In the genomic region with DNA sequence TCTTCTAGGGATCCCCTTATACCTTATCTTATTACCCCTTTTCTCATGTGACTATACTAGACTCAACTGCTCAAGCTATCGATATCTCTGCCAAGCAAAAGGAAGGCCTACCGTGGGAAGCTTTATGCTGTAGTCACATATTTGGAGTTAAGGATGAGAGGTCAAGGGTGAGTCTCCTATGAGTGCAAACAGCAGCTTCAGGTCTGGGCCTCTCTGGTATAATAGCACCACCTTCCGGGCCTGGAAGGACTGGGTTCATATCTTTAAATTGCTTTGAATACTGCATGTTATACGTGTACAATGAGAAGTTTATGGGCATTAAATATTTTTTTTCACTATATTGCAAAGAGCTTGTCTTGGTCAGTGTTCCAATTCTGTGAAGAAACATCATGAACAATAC, we compare ENCODE assay signal across 27 mouse cellular contexts.
A peak's percentile ranks its signal among the peaks of the same experiment; 100 is the strongest.
DNase-seq lines count a peak whose midpoint lies in the region; ATAC-seq and TF ChIP-seq lines count a peak whose summit lies in the region.
"Had no signal": no experiment of that assay in that cellular context is flagged by ENCODE, and none has a peak within 500 bp of the region (broad histone marks: within the 10 kb centered on the region; RNA-seq: fewer than 3 reads in every experiment).

No protein-coding gene starts in this region.

- ATAC-seq in intestine, embryonic 14.5 days (replicated peaks; ENCODE audit: low FRiP score, low TSS enrichment, low read depth): no peak
- no peak for ATAC-seq in intestine, embryonic 15.5 days
- ATAC-seq in limb, embryonic 11.5 days (ENCODE audit: insufficient number of reproducible peaks, low FRiP score, low TSS enrichment, low read depth): no peak
- no peak for ATAC-seq in midbrain, postnatal 0 days (ENCODE audit: low FRiP score)
- ATAC-seq in stomach, postnatal 0 days (ENCODE audit: low FRiP score, low TSS enrichment): no peak
- ATAC-seq: forebrain, embryonic 14.5 days; forebrain, postnatal 0 days; hindbrain, embryonic 16.5 days; Patski had no signal

- no peak for TF ChIP-seq EP300 in stomach, postnatal 0 days (optimal IDR thresholded peaks at IDR 0.05)

- peak; percentile 48 for DNase-seq in intestine, embryonic 14.5 days (ENCODE audit: low spot score)
- DNase-seq in limb, embryonic 11.5 days (ENCODE audit: low spot score): peak; percentile 16
- no peak for DNase-seq in limb, embryonic 10.5 days (ENCODE audit: low spot score)
- DNase-seq in midbrain, postnatal 0 days (ENCODE audit: low spot score): no peak
- no peak for DNase-seq in midbrain, embryonic 10.5 days (ENCODE audit: low spot score)
- DNase-seq in stomach, postnatal 0 days (ENCODE audit: low spot score): no peak
- no peak for DNase-seq in kidney, postnatal 25 days
- DNase-seq: adrenal gland, postnatal 10 days; cerebellum, adult 11 months; cerebellum, adult 2 months; cerebellum, adult 9-11 months; cerebellum, postnatal 25 days; forebrain, postnatal 0 days; gastrocnemius, adult 2 months; gastrocnemius, postnatal 14 days; heart, adult 18-20 months had no signal

- H3K27me3 ChIP-seq in intestine, embryonic 14.5 days (replicated peaks; ENCODE audit: control insufficient read depth, insufficient read depth, low read length): no peaks in the 10 kb centered on the region
- H3K27me3 ChIP-seq in intestine, embryonic 15.5 days (replicated peaks): no peaks in the 10 kb centered on the region
- no peaks in the 10 kb centered on the region for H3K27me3 ChIP-seq in limb, embryonic 11.5 days (ENCODE audit: control insufficient read depth, insufficient read depth, low read length)
- H3K27me3 ChIP-seq in limb, embryonic 10.5 days (ENCODE audit: low read depth, poor library complexity, severe bottlenecking): no peaks in the 10 kb centered on the region
- H3K27me3 ChIP-seq in midbrain, postnatal 0 days (ENCODE audit: insufficient read depth, low read length): no peaks in the 10 kb centered on the region
- no peaks in the 10 kb centered on the region for H3K27me3 ChIP-seq in midbrain, embryonic 10.5 days (ENCODE audit: low read depth, poor library complexity, severe bottlenecking)
- no peaks in the 10 kb centered on the region for H3K27me3 ChIP-seq in stomach, postnatal 0 days (ENCODE audit: control insufficient read depth, insufficient read depth, low read length)
- H3K27me3 ChIP-seq: embryonic facial prominence, embryonic 12.5 days; embryonic facial prominence, embryonic 15.5 days; heart, embryonic 13.5 days; hindbrain, embryonic 13.5 days had no signal

- H3K9me3 ChIP-seq in intestine, embryonic 14.5 days (ENCODE audit: control insufficient read depth, low read length): no peaks in the 10 kb centered on the region
- H3K9me3 ChIP-seq in intestine, embryonic 15.5 days: no peaks in the 10 kb centered on the region
- H3K9me3 ChIP-seq in limb, embryonic 11.5 days (ENCODE audit: control insufficient read depth, low read length): no peaks in the 10 kb centered on the region
- no peaks in the 10 kb centered on the region for H3K9me3 ChIP-seq in limb, embryonic 10.5 days (replicated peaks)
- H3K9me3 ChIP-seq in midbrain, postnatal 0 days (ENCODE audit: low read length): no peaks in the 10 kb centered on the region
- no peaks in the 10 kb centered on the region for H3K9me3 ChIP-seq in midbrain, embryonic 10.5 days (replicated peaks)
- no peaks in the 10 kb centered on the region for H3K9me3 ChIP-seq in stomach, postnatal 0 days (ENCODE audit: control insufficient read depth, low read length)
- H3K9me3 ChIP-seq: embryonic facial prominence, embryonic 12.5 days; embryonic facial prominence, embryonic 15.5 days; G1E; heart, embryonic 10.5 days; heart, embryonic 13.5 days; hindbrain, embryonic 10.5 days; hindbrain, embryonic 13.5 days had no signal

- no peak overlapping the region for H3K4me2 ChIP-seq in intestine, embryonic 14.5 days (ENCODE audit: low read length)
- H3K4me2 ChIP-seq in intestine, embryonic 15.5 days (replicated peaks): no peak overlapping the region
- no peak overlapping the region for H3K4me2 ChIP-seq in limb, embryonic 11.5 days (ENCODE audit: low read depth, severe bottlenecking)
- no peak overlapping the region for H3K4me2 ChIP-seq in midbrain, postnatal 0 days (ENCODE audit: low read depth, low read length, poor library complexity, severe bottlenecking)
- H3K4me2 ChIP-seq in stomach, postnatal 0 days (replicated peaks; ENCODE audit: low read depth): no peak overlapping the region
- H3K4me2 ChIP-seq: embryonic facial prominence, embryonic 12.5 days; embryonic facial prominence, embryonic 15.5 days; heart, embryonic 13.5 days; hindbrain, embryonic 13.5 days had no signal

- H3K9ac ChIP-seq in intestine, embryonic 14.5 days (ENCODE audit: low read length): no peak overlapping the region
- no peak overlapping the region for H3K9ac ChIP-seq in intestine, embryonic 15.5 days
- no peak overlapping the region for H3K9ac ChIP-seq in limb, embryonic 11.5 days (ENCODE audit: low read length)
- H3K9ac ChIP-seq in midbrain, postnatal 0 days (replicated peaks; ENCODE audit: low read length, poor library complexity, severe bottlenecking): no peak overlapping the region
- H3K9ac ChIP-seq in stomach, postnatal 0 days (ENCODE audit: low read length): no peak overlapping the region
- H3K9ac ChIP-seq: embryonic facial prominence, embryonic 12.5 days; embryonic facial prominence, embryonic 15.5 days; forebrain, postnatal 0 days; heart, embryonic 13.5 days; hindbrain, embryonic 13.5 days had no signal

- TF ChIP-seq CTCF in midbrain, postnatal 0 days (IDR thresholded peaks at IDR 0.05): 0 out of 2 replicates have a peak, but pooled peaks have one; percentile 5
- TF ChIP-seq CTCF in stomach, postnatal 0 days (IDR thresholded peaks at IDR 0.05; ENCODE audit: low read depth): peak; percentile 34; the same call in 1 of the 2 replicates

- no peak overlapping the region for H3K27ac ChIP-seq in intestine, embryonic 14.5 days (ENCODE audit: low read depth)
- H3K27ac ChIP-seq in intestine, embryonic 15.5 days: no peak overlapping the region
- no peak overlapping the region for H3K27ac ChIP-seq in limb, embryonic 11.5 days (replicated peaks; ENCODE audit: low read depth, low read length)
- no peak overlapping the region for H3K27ac ChIP-seq in limb, embryonic 10.5 days
- no peak overlapping the region for H3K27ac ChIP-seq in midbrain, postnatal 0 days (ENCODE audit: low read depth, low read length)
- no peak overlapping the region for H3K27ac ChIP-seq in midbrain, embryonic 10.5 days (replicated peaks)
- H3K27ac ChIP-seq in stomach, postnatal 0 days (replicated peaks): no peak overlapping the region
- H3K27ac ChIP-seq: embryonic facial prominence, embryonic 12.5 days; embryonic facial prominence, embryonic 15.5 days; gastrocnemius, adult 2 months; heart, embryonic 10.5 days; heart, embryonic 13.5 days; hindbrain, embryonic 10.5 days; hindbrain, embryonic 13.5 days had no signal

- 67% methylated on average over 4 of the region's 4 CpGs for WGBS in intestine, embryonic 14.5 days
- WGBS in intestine, embryonic 15.5 days: 67% methylated on average over 4 of the region's 4 CpGs
- WGBS in limb, embryonic 11.5 days: 80% methylated on average over 4 of the region's 4 CpGs
- WGBS in limb, embryonic 10.5 days: 80% methylated on average over 4 of the region's 4 CpGs
- WGBS in midbrain, postnatal 0 days: 77% methylated on average over 4 of the region's 4 CpGs
- 83% methylated on average over 4 of the region's 4 CpGs for WGBS in midbrain, embryonic 10.5 days
- WGBS in stomach, postnatal 0 days: 69% methylated on average over 4 of the region's 4 CpGs

- no peak overlapping the region for H3K4me3 ChIP-seq in intestine, embryonic 14.5 days (ENCODE audit: low read depth, low read length)
- H3K4me3 ChIP-seq in intestine, embryonic 15.5 days (replicated peaks): no peak overlapping the region
- no peak overlapping the region for H3K4me3 ChIP-seq in limb, embryonic 11.5 days (ENCODE audit: low read depth, low read length)
- no peak overlapping the region for H3K4me3 ChIP-seq in limb, embryonic 10.5 days
- H3K4me3 ChIP-seq in midbrain, postnatal 0 days (ENCODE audit: low read depth, low read length): no peak overlapping the region
- H3K4me3 ChIP-seq in midbrain, embryonic 10.5 days: no peak overlapping the region
- H3K4me3 ChIP-seq in stomach, postnatal 0 days (ENCODE audit: low read depth, low read length): no peak overlapping the region
- H3K4me3 ChIP-seq: embryonic facial prominence, embryonic 12.5 days; embryonic facial prominence, embryonic 15.5 days; gastrocnemius, adult 2 months; heart, embryonic 10.5 days; heart, embryonic 13.5 days; hindbrain, embryonic 10.5 days; hindbrain, embryonic 13.5 days had no signal

- H3K4me1 ChIP-seq in intestine, embryonic 14.5 days (replicated peaks; ENCODE audit: control insufficient read depth, insufficient read depth, low read length): peaks cover 13% of the 10 kb centered on the region; the same call in 1 of the 2 replicates
- peaks cover 5% of the 10 kb centered on the region; the same call in 1 of the 2 replicates for H3K4me1 ChIP-seq in intestine, embryonic 15.5 days (replicated peaks)
- no peaks in the 10 kb centered on the region for H3K4me1 ChIP-seq in limb, embryonic 11.5 days (ENCODE audit: control insufficient read depth, insufficient read depth, low read length)
- no peaks in the 10 kb centered on the region for H3K4me1 ChIP-seq in limb, embryonic 10.5 days
- H3K4me1 ChIP-seq in midbrain, postnatal 0 days (ENCODE audit: insufficient read depth, low read length): no peaks in the 10 kb centered on the region
- H3K4me1 ChIP-seq in midbrain, embryonic 10.5 days: no peaks in the 10 kb centered on the region
- no peaks in the 10 kb centered on the region for H3K4me1 ChIP-seq in stomach, postnatal 0 days (replicated peaks; ENCODE audit: control insufficient read depth, insufficient read depth)
- H3K4me1 ChIP-seq: embryonic facial prominence, embryonic 12.5 days; embryonic facial prominence, embryonic 15.5 days; heart, embryonic 10.5 days; heart, embryonic 13.5 days; hindbrain, embryonic 10.5 days; hindbrain, embryonic 13.5 days had no signal

- H3K36me3 ChIP-seq in intestine, embryonic 14.5 days (ENCODE audit: control insufficient read depth, insufficient read depth, low read length): 0 out of 2 replicates have a peak, but pooled peaks cover 2% of the 10 kb centered on the region
- H3K36me3 ChIP-seq in intestine, embryonic 15.5 days: no peaks in the 10 kb centered on the region
- H3K36me3 ChIP-seq in limb, embryonic 11.5 days (ENCODE audit: control insufficient read depth, insufficient read depth, low read length): no peaks in the 10 kb centered on the region
- H3K36me3 ChIP-seq in limb, embryonic 10.5 days: peaks cover 44% of the 10 kb centered on the region
- no peaks in the 10 kb centered on the region for H3K36me3 ChIP-seq in midbrain, postnatal 0 days (ENCODE audit: insufficient read depth, low read length)
- H3K36me3 ChIP-seq in midbrain, embryonic 10.5 days: no peaks in the 10 kb centered on the region
- no peaks in the 10 kb centered on the region for H3K36me3 ChIP-seq in stomach, postnatal 0 days (ENCODE audit: control insufficient read depth, insufficient read depth, low read length)
- H3K36me3 ChIP-seq: embryonic facial prominence, embryonic 12.5 days; embryonic facial prominence, embryonic 15.5 days; G1E; heart, embryonic 10.5 days; heart, embryonic 13.5 days; hindbrain, embryonic 10.5 days; hindbrain, embryonic 13.5 days had no signal

Comparison
In these comparisons a context has a peak if more than half of its experiments do, and no peak if none do; other contexts are left out.
1. DNase-seq: peak in intestine, embryonic 14.5 days (single experiment) and limb, embryonic 11.5 days (single experiment); none in limb, embryonic 10.5 days (single experiment), midbrain, postnatal 0 days (single experiment), midbrain, embryonic 10.5 days (single experiment), stomach, postnatal 0 days (single experiment) and kidney, postnatal 25 days (0 of 2).